Mouse (Mus musculus) forebrain, embryonic 13.5 days (tissue): ENCODE measurements around the gene Palld. TPM values are rescaled to one million over a fixed set of nuclear protein-coding genes. Genes with fewer than 3 reads are reported as not detected.
A peak's percentile ranks its signal among the peaks of the same experiment; 100 is the strongest.

Source experiments
- ATAC-seq: fragments of 200-750 bp; cut with Nextera tagmentation; 2 replicates; pipeline ENCODE4 v1.8.0; 2017
- H3K27ac ChIP-seq: fragments of 300-500 bp; sonication (generic); 2 replicates; pipeline ENCODE4 v1.5.1; 2015; ENCODE audit warnings: inconsistent platforms, mild to moderate bottlenecking, moderate library complexity
- H3K27me3 ChIP-seq: fragments of 300-500 bp; sonication (generic); 2 replicates; pipeline ENCODE4 v1.6.1; 2015; ENCODE audit warnings: mild to moderate bottlenecking, inconsistent platforms
- H3K36me3 ChIP-seq: fragments of 300-500 bp; sonication (generic); 2 replicates; pipeline ENCODE4 v1.6.1; 2015; ENCODE audit warnings: mild to moderate bottlenecking, inconsistent platforms; ENCODE audit not compliant: poor library complexity, severe bottlenecking
- H3K4me1 ChIP-seq: fragments of 300-500 bp; sonication (generic); 2 replicates; pipeline ENCODE4 v1.6.1; 2015; ENCODE audit warnings: inconsistent platforms
- H3K4me2 ChIP-seq: fragments of 300-500 bp; sonication (generic); 2 replicates; pipeline ENCODE4 v1.6.1; 2015; ENCODE audit warnings: inconsistent platforms, mild to moderate bottlenecking, moderate library complexity
- H3K4me3 ChIP-seq: fragments of 300-500 bp; sonication (generic); 2 replicates; pipeline ENCODE4 v1.5.1; 2015; ENCODE audit warnings: mild to moderate bottlenecking, inconsistent platforms
- H3K9ac ChIP-seq: fragments of 300-500 bp; sonication (generic); 2 replicates; pipeline ENCODE4 v1.6.1; 2015; ENCODE audit warnings: mild to moderate bottlenecking, inconsistent platforms
- H3K9me3 ChIP-seq: fragments of 300-500 bp; sonication (generic); replicated peaks from 2 replicates; pipeline ENCODE4 v1.6.1; 2016; ENCODE audit warnings: inconsistent platforms
- WGBS: fragments of 180-500 bp; shearing (Covaris S2); methylation state at CpG from one replicate; pipeline ENCODE4 v1.1.7; 2015; 5-methylcytosine and 5-hydroxymethylcytosine counted together
- polyA plus RNA-seq: library from polyadenylated mRNA; unstranded; fragments of >200 nt; fragmentation: Nextera tagmentation; extraction: Ambion mirVana; gene quantifications from 2 replicates; pipeline ENCODE4 v1.2.1, GENCODE M21; 2015

Palld gene
- polyA plus RNA-seq, 1 experiment from 2014 or later: 30.2 TPM

- H3K4me1 ChIP-seq: no peaks in the 10 kb centered on the region
- H3K4me2 ChIP-seq: no peak overlapping the region
- H3K9me3 ChIP-seq: no peaks in the 10 kb centered on the region
- H3K9ac ChIP-seq: no peak overlapping the region
- no peak overlapping the region for H3K4me3 ChIP-seq
- no peaks in the 10 kb centered on the region for H3K36me3 ChIP-seq
- H3K27ac ChIP-seq: no peak overlapping the region
- H3K27me3 ChIP-seq: no peaks in the 10 kb centered on the region
- no peak for ATAC-seq
Observed at GRCm38 (mm10) chr8:61569211-61569610, 333.3 kb downstream of the Palld start.

DNA sequence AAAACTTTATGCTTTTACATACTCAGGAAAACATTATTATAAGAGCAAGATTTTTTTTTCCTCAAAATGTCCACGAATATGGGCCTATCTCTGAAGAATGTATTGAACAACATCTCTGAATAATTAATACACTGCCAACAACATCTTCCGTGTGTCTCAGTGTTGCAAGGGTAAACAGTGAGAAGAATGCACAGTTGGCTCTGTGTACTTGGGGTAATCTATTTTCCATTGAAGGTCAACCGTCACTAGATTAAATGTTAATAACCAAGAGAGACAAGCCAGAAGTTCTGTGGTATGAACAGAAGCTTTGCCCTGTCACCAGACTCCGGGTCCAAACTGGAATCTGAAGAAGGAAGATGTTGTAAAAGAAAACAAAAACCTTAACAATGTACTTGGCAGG is 339.1 kb downstream of the Palld start:
- Histone ChIP-seq H3K36me3 (no peaks in the 10 kb centered on the region), H3K4me3 (no peak overlapping the region), H3K9ac (no peak overlapping the region), H3K27ac (no peak overlapping the region), H3K27me3 (no peaks in the 10 kb centered on the region), H3K4me1 (no peaks in the 10 kb centered on the region), H3K4me2 (no peak overlapping the region), H3K9me3 (no peaks in the 10 kb centered on the region)
- 88% methylated on average over 4 of the region's 4 CpGs for WGBS
- no peak for ATAC-seq

- H3K4me3 ChIP-seq: no peak overlapping the region
Observed at GRCm38 (mm10) chr8:61562626-61563025, 339.9 kb downstream of the Palld start.

GRCm38 (mm10) chr8:61561220-61561619 is 341.3 kb downstream of the Palld start:
- no peak overlapping the region for H3K27ac ChIP-seq
- H3K9me3 ChIP-seq: no peaks in the 10 kb centered on the region
- H3K9ac ChIP-seq: no peak overlapping the region
- WGBS: 97% methylated on average over 5 of the region's 5 CpGs
- no peaks in the 10 kb centered on the region for H3K36me3 ChIP-seq
- no peaks in the 10 kb centered on the region for H3K4me1 ChIP-seq
- no peaks in the 10 kb centered on the region for H3K27me3 ChIP-seq
- no peak for ATAC-seq
- no peak overlapping the region for H3K4me3 ChIP-seq
- no peak overlapping the region for H3K4me2 ChIP-seq

More at GRCm38 (mm10) chr8:61562626-61563025, 339.9 kb downstream of the Palld start:
- H3K27ac ChIP-seq: no peak overlapping the region
- H3K9ac ChIP-seq: no peak overlapping the region
- H3K36me3 ChIP-seq: no peaks in the 10 kb centered on the region
- H3K4me2 ChIP-seq: no peak overlapping the region
- H3K4me1 ChIP-seq: no peaks in the 10 kb centered on the region
- ATAC-seq: no peak
- no peaks in the 10 kb centered on the region for H3K9me3 ChIP-seq
- H3K27me3 ChIP-seq: no peaks in the 10 kb centered on the region
- WGBS: 95% methylated on average over 4 of the region's 4 CpGs

GRCm38 (mm10) chr8:61559979-61560378 is 342.5 kb downstream of the Palld start:
- Histone ChIP-seq H3K27ac (no peak overlapping the region), H3K27me3 (no peaks in the 10 kb centered on the region), H3K9ac (no peak overlapping the region), H3K4me2 (no peak overlapping the region), H3K9me3 (no peaks in the 10 kb centered on the region), H3K4me3 (no peak overlapping the region), H3K36me3 (no peaks in the 10 kb centered on the region), H3K4me1 (no peaks in the 10 kb centered on the region)
- WGBS: 97% methylated on average over 4 of the region's 4 CpGs
- no peak for ATAC-seq

GRCm38 (mm10) chr8:61559450-61559849 is 343.0 kb downstream of the Palld start:
- Histone ChIP-seq H3K4me1 (no peaks in the 10 kb centered on the region), H3K36me3 (no peaks in the 10 kb centered on the region), H3K9me3 (no peaks in the 10 kb centered on the region), H3K4me3 (no peak overlapping the region), H3K27ac (no peak overlapping the region), H3K4me2 (no peak overlapping the region), H3K9ac (no peak overlapping the region), H3K27me3 (no peaks in the 10 kb centered on the region)
- 82% methylated on average over 5 of the region's 5 CpGs for WGBS
- ATAC-seq: no peak

GRCm38 (mm10) chr8:61558051-61558846 is 344.2 kb downstream of the Palld start:
- H3K27ac ChIP-seq: no peak overlapping the region
- no peaks in the 10 kb centered on the region for H3K36me3 ChIP-seq
- WGBS: 93% methylated on average over 12 of the region's 12 CpGs
- H3K9me3 ChIP-seq: no peaks in the 10 kb centered on the region
- no peaks in the 10 kb centered on the region for H3K27me3 ChIP-seq
- no peak overlapping the region for H3K4me3 ChIP-seq
- no peak overlapping the region for H3K4me2 ChIP-seq
- no peaks in the 10 kb centered on the region for H3K4me1 ChIP-seq
- ATAC-seq: no peak
- no peak overlapping the region for H3K9ac ChIP-seq

- Histone ChIP-seq H3K27ac (no peak overlapping the region), H3K9ac (no peak overlapping the region), H3K9me3 (no peaks in the 10 kb centered on the region), H3K27me3 (no peaks in the 10 kb centered on the region), H3K4me2 (no peak overlapping the region), H3K4me3 (no peak overlapping the region), H3K4me1 (0 out of 2 replicates have a peak, but pooled peaks cover 5% of the 10 kb centered on the region), H3K36me3 (no peaks in the 10 kb centered on the region)
- ATAC-seq: no peak
Observed at GRCm38 (mm10) chr8:61557036-61557435, 345.5 kb downstream of the Palld start.

GRCm38 (mm10) chr8:61556219-61556618 is 346.3 kb downstream of the Palld start:
- ATAC-seq: no peak
- H3K4me1 ChIP-seq: 0 out of 2 replicates have a peak, but pooled peaks cover 8% of the 10 kb centered on the region
- no peak overlapping the region for H3K4me3 ChIP-seq
- H3K27me3 ChIP-seq: no peaks in the 10 kb centered on the region
- no peak overlapping the region for H3K27ac ChIP-seq
- no peak overlapping the region for H3K4me2 ChIP-seq
- WGBS: 68% methylated on average over 8 of the region's 8 CpGs
- H3K9me3 ChIP-seq: no peaks in the 10 kb centered on the region
- H3K36me3 ChIP-seq: no peaks in the 10 kb centered on the region
- no peak overlapping the region for H3K9ac ChIP-seq

- no peak overlapping the region for H3K4me3 ChIP-seq
- WGBS: 46% methylated on average over 6 of the region's 6 CpGs
- H3K27ac ChIP-seq: no peak overlapping the region
- no peak overlapping the region for H3K9ac ChIP-seq
- no peaks in the 10 kb centered on the region for H3K27me3 ChIP-seq
- H3K36me3 ChIP-seq: peaks cover 1% of the 10 kb centered on the region; the same call in 1 of the 2 replicates
- H3K9me3 ChIP-seq: peaks cover under 1% of the 10 kb centered on the region; the same call in 1 of the 2 replicates
- 0 out of 2 replicates have a peak, but pooled peaks cover 8% of the 10 kb centered on the region for H3K4me1 ChIP-seq
- peak; percentile 76; the same call in 1 of the 2 replicates for ATAC-seq
- no peak overlapping the region for H3K4me2 ChIP-seq
Observed at GRCm38 (mm10) chr8:61555343-61555742, 347.1 kb downstream of the Palld start.

- Histone ChIP-seq H3K4me1 (0 out of 2 replicates have a peak, but pooled peaks cover 8% of the 10 kb centered on the region), H3K4me2 (no peak overlapping the region), H3K4me3 (no peak overlapping the region), H3K27me3 (no peaks in the 10 kb centered on the region), H3K9me3 (peaks cover 19% of the 10 kb centered on the region), H3K27ac (no peak overlapping the region), H3K9ac (no peak overlapping the region), H3K36me3 (peaks cover 26% of the 10 kb centered on the region)
- WGBS: 79% methylated on average over 8 of the region's 8 CpGs
- ATAC-seq: no peak
Observed at GRCm38 (mm10) chr8:61552755-61553402, 349.6 kb downstream of the Palld start.

DNA sequence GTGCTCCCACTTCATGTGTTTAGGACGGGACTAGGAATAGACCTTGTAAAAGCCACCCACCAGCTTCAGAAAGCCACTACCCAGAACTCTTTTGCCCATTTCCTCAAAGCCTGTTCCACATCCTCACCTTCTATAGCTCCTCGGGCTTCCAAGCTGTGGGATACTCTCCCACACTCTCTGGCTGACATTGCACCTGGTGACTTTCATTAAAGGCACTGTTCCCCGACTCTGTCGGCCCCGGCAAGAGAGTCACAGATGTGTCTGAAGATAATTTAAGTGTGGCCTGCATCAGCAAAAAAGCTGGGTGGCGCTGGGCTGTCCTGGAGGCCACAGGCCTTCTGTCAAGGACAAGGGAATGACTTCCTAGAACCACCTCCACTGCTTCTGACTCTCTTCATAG is 350.3 kb downstream of the Palld start:
- H3K27me3 ChIP-seq: no peaks in the 10 kb centered on the region
- no peak overlapping the region for H3K9ac ChIP-seq
- peaks cover 28% of the 10 kb centered on the region for H3K36me3 ChIP-seq
- 0 out of 2 replicates have a peak, but pooled peaks cover 8% of the 10 kb centered on the region for H3K4me1 ChIP-seq
- H3K9me3 ChIP-seq: peaks cover 19% of the 10 kb centered on the region
- WGBS: 62% methylated on average over 6 of the region's 6 CpGs
- no peak overlapping the region for H3K27ac ChIP-seq
- no peak overlapping the region for H3K4me2 ChIP-seq
- no peak for ATAC-seq
- H3K4me3 ChIP-seq: no peak overlapping the region
